Mouse (Mus musculus) megakaryocyte-erythroid progenitor cell, adult 5 weeks (primary cell): ENCODE results near the gene 4931422A03Rik. TPM values are rescaled to one million over a fixed set of nuclear protein-coding genes. Genes with fewer than 3 reads are reported as not detected.

Experiments
- polyA plus RNA-seq: library from polyadenylated mRNA; stranded (reverse); fragments of >175 nt; gene quantifications from 2 replicates; pipeline ENCODE4 v1.2.3, GENCODE M21; 2012

Gene 4931422A03Rik
- polyA plus RNA-seq = 0.21 and 0.22 TPM in 2 replicates

DNA sequence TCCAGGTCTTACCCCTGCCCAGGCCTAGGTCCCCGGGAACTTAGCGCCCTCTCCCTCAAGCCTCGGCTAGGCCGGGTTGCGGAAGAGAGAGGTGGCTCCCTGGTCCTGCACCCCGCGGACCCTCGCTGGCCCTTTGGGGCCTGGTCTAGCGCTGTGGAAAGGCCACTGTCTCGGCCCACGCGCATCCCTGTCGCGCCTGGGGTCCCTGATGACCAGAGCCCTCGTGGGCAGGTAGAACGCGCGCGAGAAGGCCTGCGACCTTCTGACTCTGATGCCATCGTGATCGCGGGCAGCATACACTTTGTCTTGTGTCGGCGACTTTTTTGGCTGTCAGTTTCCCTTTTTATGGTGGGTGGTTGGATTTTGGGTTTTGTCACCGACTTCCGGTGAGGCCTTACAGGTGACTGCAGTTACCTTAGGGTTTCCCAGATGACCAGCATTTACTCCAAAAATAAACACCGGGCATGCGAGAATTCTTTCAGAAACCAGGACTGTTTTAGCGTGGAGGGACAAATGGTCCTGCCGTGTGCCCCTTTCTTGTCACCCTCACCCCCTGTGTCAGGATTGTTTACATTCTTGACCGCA lies at the start of gene 4931422A03Rik:
4931422A03Rik (minus strand) TSS at position 223 of the 585 bp plus-strand sequence.

DNA sequence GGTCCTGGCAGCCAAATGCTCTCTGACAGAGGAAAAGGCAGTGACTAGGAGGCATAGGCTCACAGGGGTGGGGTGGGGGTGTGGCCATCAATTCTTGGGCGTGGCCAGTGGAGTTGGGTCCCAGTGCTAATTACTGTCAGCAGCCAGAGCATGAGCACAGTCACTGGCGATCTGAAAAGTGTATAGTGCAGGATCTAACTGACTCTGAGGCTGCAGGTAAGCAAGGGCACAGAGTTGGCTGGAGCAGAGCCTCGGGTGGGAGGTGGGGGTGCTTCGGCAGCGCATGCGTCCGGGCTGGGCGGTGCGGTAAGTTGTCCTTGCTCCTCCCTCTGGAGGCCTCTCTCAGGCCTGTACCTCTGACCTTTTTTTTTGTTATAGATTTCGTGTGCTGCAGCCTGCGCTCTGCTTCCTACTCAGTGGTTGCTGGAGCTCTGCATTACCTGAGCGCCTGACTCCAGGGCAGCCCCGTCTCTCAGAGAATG lies 41.6 kb upstream of the 4931422A03Rik start, which contains the start of gene Cd59b:
Cd59b (plus strand) TSS at position 146 of the 482 bp plus-strand sequence.

DNA sequence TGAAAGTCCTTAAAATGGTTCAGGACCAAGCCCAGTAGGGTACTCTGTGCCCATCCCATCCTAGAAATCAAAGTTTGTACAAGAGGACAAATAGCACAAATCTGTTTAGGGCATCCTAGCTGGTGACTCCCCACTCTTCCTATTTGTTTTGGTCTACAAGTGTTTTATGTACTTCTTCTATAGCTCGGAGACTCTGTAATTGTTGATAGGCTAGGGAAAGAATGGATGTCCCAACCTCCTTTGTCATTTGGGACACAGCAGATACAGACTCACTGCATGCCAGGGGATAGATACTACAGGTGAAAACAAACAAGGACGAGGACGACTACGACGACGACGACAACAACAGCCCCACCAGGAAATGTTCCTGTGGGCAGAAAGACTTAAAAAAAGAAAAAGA lies 40.3 kb upstream of the 4931422A03Rik start, which contains the start of gene Gm10799:
Gm10799 (minus strand) TSS at position 101 of the 400 bp plus-strand sequence.

DNA sequence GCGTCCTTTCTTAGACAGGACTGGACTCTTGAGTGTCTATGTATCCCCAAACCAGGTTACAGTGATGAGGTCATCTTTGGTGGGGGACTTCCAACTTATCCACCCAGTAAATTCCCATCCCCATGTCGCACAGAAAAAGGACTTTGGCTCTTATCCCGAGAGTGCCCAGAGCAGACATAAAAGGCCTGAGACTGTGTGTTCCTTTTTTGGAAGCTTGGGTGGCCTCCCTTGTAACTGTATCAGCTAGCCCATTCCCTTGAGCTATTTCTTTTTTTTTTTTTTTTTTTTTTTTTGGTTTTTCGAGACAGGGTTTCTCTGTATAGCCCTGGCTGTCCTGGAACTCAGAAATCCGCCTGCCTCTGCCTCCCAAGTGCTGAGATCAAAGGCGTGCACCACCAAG lies 37.4 kb upstream of the 4931422A03Rik start, which contains the start of gene Gm10912:
Gm10912 (plus strand) TSS at position 301 of the 400 bp plus-strand sequence.

DNA sequence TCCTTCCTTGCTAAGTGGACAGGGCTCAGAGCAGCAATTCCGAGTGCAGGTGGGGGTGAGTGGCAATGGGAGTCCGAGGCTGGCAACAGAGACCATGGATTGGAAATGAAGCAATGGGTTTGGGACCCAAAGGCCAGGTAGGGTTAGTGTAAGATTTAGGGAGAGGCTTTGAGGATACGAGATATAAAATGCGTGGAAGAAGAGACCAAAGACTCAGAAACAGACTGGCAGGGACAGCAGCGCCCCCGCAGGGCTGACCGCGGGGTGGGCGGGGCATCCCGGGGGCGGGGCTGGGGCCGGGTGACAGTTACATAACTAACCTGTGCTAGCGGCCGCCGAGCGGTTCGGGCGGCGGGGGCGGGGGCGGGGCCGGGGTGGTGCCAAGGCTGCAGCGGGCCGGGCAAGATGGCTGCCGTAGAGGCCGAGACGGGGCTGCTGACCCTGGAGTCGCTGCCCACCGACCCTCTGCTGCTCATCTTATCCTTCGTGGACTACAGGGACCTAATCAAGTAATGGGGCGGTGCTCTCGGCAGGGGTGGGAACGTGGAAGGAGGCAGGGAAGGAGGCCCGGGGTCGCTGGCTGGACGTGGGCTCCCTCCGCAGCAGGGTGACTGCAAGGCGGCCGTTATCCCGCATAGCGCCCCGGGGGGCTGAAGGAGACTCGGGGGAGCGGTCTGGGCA lies 563 bp downstream of the 4931422A03Rik start, which contains the start of gene Fbxo3:
Fbxo3 (plus strand) TSS at position 264 of the 681 bp plus-strand sequence.

DNA sequence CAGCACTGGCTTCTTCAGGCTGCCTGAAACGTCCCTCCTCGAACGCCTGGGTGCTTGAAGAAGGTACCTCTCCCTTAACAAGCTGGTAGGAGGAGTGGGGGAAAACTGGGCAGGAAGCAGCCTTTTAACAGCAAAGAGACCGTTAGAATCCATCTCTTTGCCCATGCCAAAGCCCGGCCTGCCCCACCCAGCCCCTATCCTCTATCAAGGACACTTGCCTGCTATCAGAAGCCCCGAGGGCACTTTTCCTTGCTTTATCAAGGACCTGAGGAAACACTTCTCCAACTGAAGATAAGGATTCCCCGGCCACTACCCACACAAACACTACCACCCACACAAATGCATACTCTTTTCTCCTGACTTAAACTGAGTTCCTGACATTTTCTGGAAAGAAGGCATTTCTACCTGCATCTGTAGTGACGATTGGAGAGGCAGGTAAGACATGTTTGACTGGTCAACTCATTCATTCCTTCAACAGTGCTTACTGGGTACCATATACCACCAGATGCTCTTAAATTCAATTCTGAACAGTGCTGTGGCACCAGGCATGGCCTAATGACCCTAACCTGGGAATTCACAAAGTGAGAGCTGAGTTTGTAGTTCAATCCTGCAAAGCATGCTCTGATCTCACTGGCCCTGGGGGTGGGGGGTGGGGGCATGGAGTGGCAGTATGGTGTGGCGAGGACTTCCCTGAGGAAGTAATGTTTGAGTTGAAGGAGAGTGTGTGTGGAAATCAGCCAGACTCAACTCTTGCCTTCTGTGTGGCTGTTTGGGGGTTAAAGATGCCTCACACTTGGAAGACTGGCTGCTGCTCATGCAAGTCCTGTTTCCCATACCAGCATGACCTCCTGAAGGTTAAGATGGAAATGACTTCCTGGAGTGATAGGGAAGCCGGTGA lies 70.3 kb downstream of the 4931422A03Rik start, which contains the start of gene Lmo2:
Lmo2 (plus strand) TSS at position 338 of the 898 bp plus-strand sequence.

Other genes starting within 250 kb of the 4931422A03Rik start
- 230 and 240 TPM in 2 replicates for gene Caprin1, start 230.7 kb downstream of the 4931422A03Rik start, polyA plus RNA-seq
- gene Lmo2, start 70.4 kb downstream of the 4931422A03Rik start, polyA plus RNA-seq = 408 and 487 TPM in 2 replicates
- 5.2 and 5.4 TPM in 2 replicates for gene Fbxo3, start 640 bp downstream of the 4931422A03Rik start, polyA plus RNA-seq
- not detected in 2 replicates for gene Gm10912, start 37.5 kb upstream of the 4931422A03Rik start, polyA plus RNA-seq
- not detected in 2 replicates for gene Gm10799, start 40.2 kb upstream of the 4931422A03Rik start, polyA plus RNA-seq
- gene Cd59b, start 41.5 kb upstream of the 4931422A03Rik start, polyA plus RNA-seq = not detected in 2 replicates
- gene Cd59a, start 67.4 kb upstream of the 4931422A03Rik start, polyA plus RNA-seq = 0.88 and 1.4 TPM in 2 replicates
- gene A930018P22Rik, start 94.4 kb upstream of the 4931422A03Rik start, polyA plus RNA-seq = 0.68 TPM in 1 of 2 replicates, not detected in the other